Mouse (Mus musculus) heart, postnatal 25 days (tissue): ENCODE data around the gene Rdh7. TPM values are rescaled to one million over a fixed set of nuclear protein-coding genes. Genes with fewer than 3 reads are reported as not detected.
"Not testable (repeated sequence)": the region's sequence is repeated elsewhere in the genome, so short reads cannot be mapped to it uniquely, and the experiment has no call there.

Source experiments
- DNase-seq: peaks from one replicate; pipeline ENCODE4 v3.0.0; 2022; ENCODE audit warnings: low spot score
- intact Hi-C: fragments of 180-260 bp; cut with DNase I; formaldehyde crosslinking; loops from one replicate; pipeline ENCODE4 v1.15.1; 2025
- total RNA-seq, 2 experiments: library from RNA; stranded (reverse); gene quantifications; 2 replicates each; pipeline ENCODE4 v1.2.3; 2021

The Rdh7 gene
- total RNA-seq, 2 experiments from 2014 or later: not detected

GRCm38 (mm10) chr10:127835292-127835691 lies 53.3 kb downstream of the Rdh7 start:
- DNase-seq: no peak
- intact Hi-C loops: no loop called here

DNA sequence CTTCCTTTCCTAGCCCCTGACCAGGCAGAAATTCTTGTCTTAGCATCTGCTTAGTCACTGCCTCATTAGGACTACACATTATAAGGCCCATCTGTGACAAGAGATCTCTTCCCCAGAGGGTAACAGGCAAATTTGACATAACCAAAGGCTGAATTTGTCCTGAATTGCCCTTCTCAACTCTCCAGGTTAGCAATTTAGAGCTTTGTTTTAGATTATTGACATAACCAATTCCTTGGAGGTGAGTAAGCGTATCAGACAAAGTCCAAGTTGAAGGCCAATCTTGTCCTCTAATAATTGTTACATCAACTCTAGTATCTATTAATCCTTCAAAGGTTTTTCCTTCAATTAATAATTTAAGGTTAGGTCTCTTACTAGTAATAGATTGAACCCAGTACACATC lies 54.4 kb downstream of the Rdh7 start:
- intact Hi-C loops, DNase-seq: not testable (repeated sequence)

Other genes with a start within 250 kb of the Rdh7 start
- 10 to 100 TPM; 45.3 to 47.6 TPM for gene Stat6, start 245.8 kb downstream of the Rdh7 start, total RNA-seq
- 1 to 10 TPM; 3.4 to 4.4 TPM for gene Nemp1, start 221.9 kb downstream of the Rdh7 start, total RNA-seq
- 1 to 10 TPM; 5.6 to 7.0 TPM for gene Nab2, start 220.2 kb downstream of the Rdh7 start, total RNA-seq
- gene Myo1a, start 183.6 kb downstream of the Rdh7 start, total RNA-seq: under 1 TPM in 1 of 2 experiments, not detected in 1; 0.10 TPM
- not detected for gene Tac2, start 164.3 kb downstream of the Rdh7 start, total RNA-seq
- 1 to 10 TPM; 6.8 to 8.3 TPM for gene Zbtb39, start 149.3 kb downstream of the Rdh7 start, total RNA-seq
- gene Gpr182, start 137.1 kb downstream of the Rdh7 start, total RNA-seq: 1 to 10 TPM; 3.4 to 3.8 TPM
- under 1 TPM in 1 of 2 experiments, not detected in 1; 0.08 TPM for gene Rdh1, start 129.1 kb downstream of the Rdh7 start, total RNA-seq
- gene Rdh16f1, start 129.0 kb downstream of the Rdh7 start, total RNA-seq: under 1 TPM in 1 of 2 experiments, not detected in 1; 0.20 TPM
- not detected for gene Rdh9, start 112.4 kb downstream of the Rdh7 start, total RNA-seq
- gene Rdh16, start 87.7 kb downstream of the Rdh7 start, total RNA-seq: not detected
- gene Rdh19, start 38.9 kb downstream of the Rdh7 start, total RNA-seq: not detected
- gene Rdh16f2, start 22.3 kb downstream of the Rdh7 start, total RNA-seq: not detected
- not detected for gene Sdr9c7, start 9.7 kb upstream of the Rdh7 start, total RNA-seq
- gene Hsd17b6, start 118.8 kb upstream of the Rdh7 start, total RNA-seq: not detected
- gene Prim1, start 126.4 kb upstream of the Rdh7 start, total RNA-seq: 1 to 10 TPM; 2.1 to 2.2 TPM
- 100 to 1,000 TPM; 502 to 533 TPM for gene Naca, start 146.8 kb upstream of the Rdh7 start, total RNA-seq
- 10 to 100 TPM; 77.8 to 89.3 TPM for gene Ptges3, start 170.1 kb upstream of the Rdh7 start, total RNA-seq
- gene Atp5b, start 194.5 kb upstream of the Rdh7 start, total RNA-seq: 1,000 to 10,000 TPM; 9,293 to 9,309 TPM
- gene Baz2a, start 202.8 kb upstream of the Rdh7 start, total RNA-seq: 10 to 100 TPM; 20.0 to 24.4 TPM